Mouse (Mus musculus) heart, postnatal 25 days (tissue): ENCODE measurements at regions not wholly inside any gene's neighbourhood (a gene's known extent, or its start where the extent isn't known, plus 50 kb on each side); places are given as distances from the start of the nearest gene placed in this dataset.
"Not testable (repeated sequence)": the region's sequence is repeated elsewhere in the genome, so short reads cannot be mapped to it uniquely, and the experiment has no call there.

Experiments
- DNase-seq: peaks from one replicate; pipeline ENCODE4 v3.0.0; 2022; ENCODE audit warnings: low spot score
- intact Hi-C: fragments of 180-260 bp; cut with DNase I; formaldehyde crosslinking; loops from one replicate; pipeline ENCODE4 v1.15.1; 2025

DNA sequence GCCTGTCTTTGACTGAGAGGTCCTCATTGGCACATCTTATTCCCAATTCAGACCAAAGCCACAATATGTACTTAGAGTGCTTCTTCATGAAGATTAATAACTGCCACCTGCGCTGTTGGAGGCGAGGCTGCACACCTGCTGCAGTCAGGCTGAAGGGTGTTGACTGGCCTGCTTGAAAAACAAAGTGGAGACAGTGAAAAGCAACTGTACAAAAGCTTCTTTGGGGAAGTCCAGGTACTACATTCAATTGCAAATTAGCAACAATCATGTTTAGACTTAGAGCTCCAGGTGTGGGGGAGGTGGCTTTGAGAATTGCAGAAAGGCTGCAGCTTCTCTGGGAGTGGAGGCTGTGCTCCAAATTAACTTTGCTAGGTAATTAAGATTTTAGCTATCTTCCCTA lies 170.6 kb upstream of the Klf6 start:
- DNase-seq, intact Hi-C loops: not testable (repeated sequence)

- no peak for DNase-seq
- intact Hi-C loops: loop anchor here (5.0 kb wide), 1 partner anchor 168 kb away; the partner anchor contains the start of gene Klf6
Observed at GRCm38 (mm10) chr13:5694626-5695025, 166.7 kb upstream of the Klf6 start.

DNA sequence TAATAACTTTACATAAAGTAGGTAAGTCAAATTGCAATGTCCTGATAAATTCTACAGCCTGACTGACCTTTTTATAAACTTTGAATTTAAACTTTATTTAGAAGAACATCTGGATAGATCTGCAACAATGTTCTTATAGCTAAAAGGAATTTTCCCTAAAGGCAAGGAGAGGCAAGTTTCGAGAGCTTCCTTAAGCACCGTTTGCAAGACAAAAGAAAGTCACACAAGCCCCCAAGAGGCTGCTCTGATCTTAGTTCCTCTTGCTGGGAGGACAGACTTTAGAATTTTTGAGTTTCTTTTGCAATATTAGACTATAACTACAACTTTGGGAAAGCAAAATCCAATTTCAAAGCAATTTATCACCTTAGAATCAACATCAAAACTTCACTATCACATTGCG lies 165.7 kb upstream of the Klf6 start:
- DNase-seq: not testable (repeated sequence)
- intact Hi-C loops: loop anchor here (5.0 kb wide), 1 partner anchor 167 kb away; the partner anchor contains the start of gene Klf6

DNA sequence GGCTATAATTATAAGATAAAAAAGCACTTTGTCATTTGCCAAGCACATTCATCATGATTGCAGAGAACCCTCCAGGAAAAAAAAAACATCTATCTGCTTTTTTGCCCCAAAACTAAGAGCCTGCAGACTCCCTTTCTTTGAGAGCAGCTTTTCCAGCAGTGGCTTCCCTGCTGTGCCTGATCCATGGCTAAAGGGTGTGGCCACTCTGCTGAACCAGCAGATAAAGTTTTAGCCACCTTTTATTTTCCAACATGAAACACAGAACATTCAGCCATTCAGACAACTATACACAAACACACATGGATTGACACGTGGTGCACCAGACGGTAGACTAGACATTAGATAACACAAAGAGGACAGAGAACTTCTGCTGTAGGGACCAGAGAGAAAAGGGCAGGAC lies 164.9 kb upstream of the Klf6 start:
- no peak for DNase-seq
- intact Hi-C loops: loop anchor here (5.0 kb wide), 1 partner anchor 166 kb away; the partner anchor contains the start of gene Klf6

GRCm38 (mm10) chr13:5697329-5697728 lies 164.0 kb upstream of the Klf6 start:
- intact Hi-C loops: loop anchor here (5.0 kb wide), 1 partner anchor 165 kb away; the partner anchor contains the start of gene Klf6
- DNase-seq: not testable (repeated sequence)

- no peak for DNase-seq
- intact Hi-C loops: no loop called here
Observed at GRCm38 (mm10) chr13:5702071-5702470, 159.2 kb upstream of the Klf6 start.

DNA sequence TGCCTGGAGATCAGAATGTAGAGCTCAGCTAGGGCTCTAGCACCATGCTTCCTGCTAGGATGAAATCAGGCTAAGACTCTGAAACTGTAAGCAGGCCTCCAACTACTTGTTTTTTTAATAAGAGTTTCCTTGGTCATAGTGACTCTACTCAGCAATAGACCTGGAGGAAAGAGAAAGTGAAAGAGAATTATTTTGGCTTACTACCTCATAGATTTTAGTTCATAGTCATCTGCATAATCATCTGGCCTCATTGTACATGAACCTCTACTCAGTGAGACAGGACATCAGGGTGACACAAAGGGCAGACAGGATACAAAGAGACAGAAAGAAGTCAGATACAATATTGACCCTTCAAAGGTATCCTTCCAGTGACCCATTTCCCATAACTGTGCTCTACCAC lies 156.3 kb upstream of the Klf6 start:
- intact Hi-C loops: no loop called here
- no peak for DNase-seq

- intact Hi-C loops: loop anchor here (10.0 kb wide), 1 partner anchor 763 kb away; no protein-coding TSS in a partner anchor
- DNase-seq: no peak
Observed at GRCm38 (mm10) chr13:5711646-5712045, 149.6 kb upstream of the Klf6 start.

DNA sequence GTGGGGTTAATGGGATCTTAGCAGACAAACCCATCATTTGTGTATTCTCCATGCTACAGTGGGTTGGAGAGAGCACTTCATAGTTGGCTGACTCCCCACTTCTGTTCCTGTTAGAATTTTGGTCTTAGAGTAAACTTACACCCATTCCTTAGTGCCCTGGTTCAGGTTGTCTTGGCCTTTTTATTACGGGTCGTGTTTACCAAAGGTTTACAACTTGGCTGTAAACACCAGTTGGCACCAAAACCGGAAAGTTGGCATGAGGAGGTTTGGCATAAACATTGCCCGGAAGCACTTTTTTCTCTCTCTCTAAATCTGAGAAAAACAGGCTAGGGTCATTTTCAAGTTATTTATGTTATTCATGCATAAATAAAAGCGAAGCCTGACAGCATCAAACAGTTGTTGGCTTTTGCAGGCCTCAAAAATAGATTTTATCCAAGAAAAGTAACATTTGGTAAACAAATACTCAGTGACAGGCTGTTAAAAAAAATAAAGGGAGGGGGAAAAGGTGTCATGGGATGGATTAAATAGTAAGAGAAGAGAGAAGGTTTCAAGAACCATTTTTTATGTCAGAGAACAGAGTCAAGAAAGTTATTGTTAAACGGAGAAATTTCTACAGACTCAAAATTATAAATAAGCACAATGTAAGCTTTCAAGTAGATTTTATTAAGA lies 148.0 kb upstream of the Klf6 start:
- no peak for DNase-seq
- intact Hi-C loops: loop anchor here (10.0 kb wide), 1 partner anchor 761 kb away; no protein-coding TSS in a partner anchor

DNA sequence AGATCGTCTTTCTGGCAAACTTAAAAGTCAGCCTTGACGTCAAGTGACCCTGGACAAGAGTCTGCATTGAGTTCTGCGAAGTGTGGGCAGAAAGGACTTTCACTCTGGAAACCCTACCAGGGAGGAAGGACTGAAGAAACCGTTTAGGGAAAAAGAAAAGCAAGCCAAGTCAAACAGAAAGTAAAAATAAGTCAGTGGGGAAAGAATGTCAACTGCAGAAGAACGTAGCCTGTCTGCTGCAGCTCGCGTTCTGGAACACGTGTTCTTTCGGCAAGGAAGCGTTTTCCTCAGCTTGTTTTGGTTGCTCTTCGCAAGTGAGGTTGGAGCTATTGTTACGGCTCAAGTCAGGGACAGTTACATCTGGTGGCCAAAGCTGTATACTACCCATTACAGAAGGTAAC lies 147.1 kb upstream of the Klf6 start:
- peak; percentile 42 for DNase-seq
- intact Hi-C loops: loop anchor here (2.0 to 10.0 kb wide), 2 partner anchors 147 to 761 kb away; partner anchors contain the start of gene Klf6

DNA sequence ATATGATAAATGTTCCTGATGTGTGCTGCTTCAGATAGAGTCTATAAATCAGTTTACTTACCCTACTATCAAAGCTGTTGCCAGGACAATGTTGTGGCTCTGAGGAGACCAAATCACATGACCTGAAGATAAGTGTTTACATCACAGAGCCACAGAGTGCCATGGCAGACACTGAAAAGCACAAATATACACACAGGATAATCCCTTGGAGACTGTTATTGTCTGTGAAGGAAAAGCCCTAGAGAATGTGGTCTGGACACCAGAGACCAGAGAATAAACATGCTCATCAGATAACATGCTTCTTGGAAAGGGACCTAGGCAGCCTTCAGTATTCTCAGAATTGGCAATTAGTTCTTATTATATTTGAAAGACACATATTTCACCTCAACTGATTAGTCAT lies 146.5 kb upstream of the Klf6 start:
- DNase-seq: no peak
- intact Hi-C loops: loop anchor here (2.0 to 10.0 kb wide), 2 partner anchors 146 to 760 kb away; partner anchors contain the start of gene Klf6

DNA sequence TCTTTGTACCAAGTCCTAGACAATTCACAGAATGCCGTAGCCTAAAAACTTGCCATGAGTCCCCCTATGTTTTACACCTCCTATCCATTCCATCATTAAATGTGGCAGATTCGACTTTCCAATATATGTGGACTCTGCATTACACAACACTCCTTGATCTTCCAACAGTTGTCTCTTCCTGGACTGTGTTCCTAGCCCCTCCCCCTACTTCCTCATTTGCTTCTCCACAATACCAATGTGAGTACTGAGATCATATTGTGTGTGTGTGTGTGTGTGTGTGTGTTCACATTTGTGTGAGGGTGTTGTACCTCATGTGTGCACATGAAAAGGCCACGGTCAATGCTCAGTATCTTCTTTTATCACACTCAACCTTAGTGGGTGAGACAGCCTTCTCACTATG lies 144.5 kb upstream of the Klf6 start:
- intact Hi-C loops: loop anchor here (10.0 kb wide), 1 partner anchor 758 kb away; no protein-coding TSS in a partner anchor
- DNase-seq: no peak

GRCm38 (mm10) chr13:5723319-5723718 lies 138.0 kb upstream of the Klf6 start:
- intact Hi-C loops: no loop called here
- no peak for DNase-seq

GRCm38 (mm10) chr13:5724364-5724763 lies 136.9 kb upstream of the Klf6 start:
- no peak for DNase-seq

DNA sequence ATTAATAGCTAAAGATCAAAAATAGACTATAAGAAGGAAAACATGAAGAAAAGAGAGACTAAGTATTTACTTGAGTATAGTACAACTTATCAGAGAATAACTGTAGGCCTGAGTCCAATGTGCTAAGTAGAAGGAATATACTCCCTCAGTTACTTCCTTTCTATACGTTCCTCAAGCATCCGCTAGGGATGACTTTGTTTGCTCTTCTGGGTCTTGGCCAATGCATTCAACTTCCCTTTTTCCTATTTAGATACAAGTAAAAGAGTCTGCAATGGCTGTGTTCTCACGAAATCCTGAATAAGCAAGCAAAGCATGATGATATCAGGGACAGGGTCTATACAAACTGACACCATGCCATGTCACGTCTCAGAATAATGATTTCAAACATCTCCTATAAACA lies 135.3 kb upstream of the Klf6 start:
- intact Hi-C loops: no loop called here
- no peak for DNase-seq

More at GRCm38 (mm10) chr13:5724364-5724763, 136.9 kb upstream of the Klf6 start:
- intact Hi-C loops: no loop called here

GRCm38 (mm10) chr13:5726446-5726845 lies 134.8 kb upstream of the Klf6 start:
- intact Hi-C loops: no loop called here
- DNase-seq: no peak

GRCm38 (mm10) chr13:5728172-5728571 lies 133.1 kb upstream of the Klf6 start:
- intact Hi-C loops: no loop called here
- no peak for DNase-seq

- intact Hi-C loops: no loop called here
- DNase-seq: no peak
Observed at GRCm38 (mm10) chr13:5728808-5729207, 132.5 kb upstream of the Klf6 start.

GRCm38 (mm10) chr13:5729426-5730068 lies 131.7 kb upstream of the Klf6 start:
- no peak for DNase-seq
- intact Hi-C loops: no loop called here

DNA sequence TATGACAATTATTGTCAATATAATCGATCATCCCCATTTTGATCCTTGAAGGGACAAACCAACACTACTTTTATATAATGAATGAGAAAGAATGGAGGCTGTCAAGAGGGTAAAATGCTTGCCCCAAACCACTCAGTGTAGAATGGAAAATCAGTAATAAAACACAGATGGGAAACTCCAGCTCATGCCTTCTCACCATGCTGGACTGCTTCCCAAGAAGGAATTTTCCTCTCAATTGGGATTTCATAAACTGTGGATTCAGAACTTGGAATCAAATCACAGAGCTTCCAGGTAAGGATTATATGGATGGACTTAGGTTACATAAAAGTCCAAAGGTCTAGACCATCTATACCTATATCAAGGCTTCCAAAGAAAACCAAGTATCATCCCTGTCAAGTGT lies 129.1 kb upstream of the Klf6 start:
- DNase-seq: no peak
- intact Hi-C loops: no loop called here

- DNase-seq: no peak
- intact Hi-C loops: no loop called here
Observed at GRCm38 (mm10) chr13:5735027-5735624, 126.2 kb upstream of the Klf6 start.
